Mouse (Mus musculus) CD4-positive, CD25-positive, alpha-beta regulatory T cell, adult 2 months (primary cell): ENCODE measurements around the gene Fxr1.
A peak's percentile ranks its signal among the peaks of the same experiment; 100 is the strongest.
"Not testable (repeated sequence)": the region's sequence is repeated elsewhere in the genome, so short reads cannot be mapped to it uniquely, and the experiment has no call there.

Source experiments
- DNase-seq: peaks from one replicate; pipeline ENCODE4 v3.0.0-alpha.2; 2012; ENCODE audit warnings: low read depth, low spot score

Fxr1 gene

GRCm38 (mm10) chr3:34019540-34020381, at the start of gene Fxr1:
Gene Fxr1 (plus strand): TSS chr3:34019943.
- DNase-seq, result peak; percentile 90

- no peak for DNase-seq
These were observed 40.3 kb upstream of the Fxr1 start for GRCm38 (mm10) chr3:33979395-33979794.

GRCm38 (mm10) chr3:33982746-33983145, 37.0 kb upstream of the Fxr1 start:
- no peak for DNase-seq

- no peak for DNase-seq
These were observed 30.4 kb upstream of the Fxr1 start for GRCm38 (mm10) chr3:33989302-33989701.

GRCm38 (mm10) chr3:33990451-33990850, 29.3 kb upstream of the Fxr1 start:
- DNase-seq, result no peak

- DNase-seq, result no peak
These were observed 28.8 kb upstream of the Fxr1 start for GRCm38 (mm10) chr3:33990921-33991320.

GRCm38 (mm10) chr3:33993421-33994126, 26.2 kb upstream of the Fxr1 start:
- DNase-seq, result no peak

GRCm38 (mm10) chr3:33994127-33994488, 25.6 kb upstream of the Fxr1 start:
- no peak for DNase-seq

GRCm38 (mm10) chr3:34001691-34002090, 18.1 kb upstream of the Fxr1 start:
- DNase-seq, result not testable (repeated sequence)

- DNase-seq, result no peak
These were observed 15.9 kb upstream of the Fxr1 start for GRCm38 (mm10) chr3:34003860-34004259.

- DNase-seq, result no peak
These were observed 13.4 kb upstream of the Fxr1 start for GRCm38 (mm10) chr3:34006301-34006700.

- DNase-seq, result no peak
These were observed 12.9 kb upstream of the Fxr1 start for GRCm38 (mm10) chr3:34006824-34007223.

- DNase-seq, result no peak
These were observed 12.1 kb upstream of the Fxr1 start for GRCm38 (mm10) chr3:34007611-34008010.

- no peak for DNase-seq
These were observed 11.6 kb upstream of the Fxr1 start for GRCm38 (mm10) chr3:34008191-34008590.

GRCm38 (mm10) chr3:34020382-34021258, 877 bp downstream of the Fxr1 start:
- DNase-seq, result peak; percentile 40

- no peak for DNase-seq
These were observed 1.6 kb downstream of the Fxr1 start for GRCm38 (mm10) chr3:34021259-34021828.

- no peak for DNase-seq
These were observed 9.2 kb downstream of the Fxr1 start for GRCm38 (mm10) chr3:34028935-34029334.

- no peak for DNase-seq
These were observed 10.9 kb downstream of the Fxr1 start for GRCm38 (mm10) chr3:34030601-34031000.

GRCm38 (mm10) chr3:34033720-34034364, 14.1 kb downstream of the Fxr1 start:
- DNase-seq, result peak; percentile 22

- DNase-seq, result no peak
These were observed 15.1 kb downstream of the Fxr1 start for GRCm38 (mm10) chr3:34034803-34035202.

- no peak for DNase-seq
These were observed 16.0 kb downstream of the Fxr1 start for GRCm38 (mm10) chr3:34035706-34036105.
